Mouse (Mus musculus) yolk sac, embryonic 10.5 days (tissue): ENCODE measurements around the gene Themis2.
"Not testable (repeated sequence)": the region's sequence is repeated elsewhere in the genome, so short reads cannot be mapped to it uniquely, and the experiment has no call there.

ENCODE experiments used
- DNase-seq: peaks from one replicate; pipeline ENCODE4 v3.0.0-alpha.2; 2017; ENCODE audit warnings: low spot score

The Themis2 gene

GRCm38 (mm10) chr4:132752992-132753391 is 43.2 kb downstream of the Themis2 start:
- no peak for DNase-seq

GRCm38 (mm10) chr4:132749258-132749982 is 46.8 kb downstream of the Themis2 start:
- DNase-seq = no peak

DNA sequence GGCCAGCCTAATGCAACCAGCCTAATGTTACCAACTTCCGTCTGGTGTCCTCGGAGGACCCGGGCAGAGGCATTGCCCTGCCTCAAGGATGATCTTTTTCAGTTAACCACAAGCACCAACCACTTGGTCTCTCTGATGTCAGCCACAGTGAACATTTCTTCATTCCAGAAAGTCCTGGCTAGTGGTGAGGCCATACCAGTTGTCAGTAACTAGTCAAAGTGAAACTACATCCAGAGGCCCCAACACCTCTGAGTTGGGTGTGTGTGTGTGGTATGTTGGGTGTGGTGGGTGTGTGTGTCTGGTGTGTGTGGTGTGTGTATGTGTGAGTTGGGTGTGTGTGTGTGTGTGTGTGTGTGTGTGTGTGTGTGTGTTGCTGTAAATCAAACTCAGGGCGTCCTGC is 47.4 kb downstream of the Themis2 start:
- no peak for DNase-seq

DNA sequence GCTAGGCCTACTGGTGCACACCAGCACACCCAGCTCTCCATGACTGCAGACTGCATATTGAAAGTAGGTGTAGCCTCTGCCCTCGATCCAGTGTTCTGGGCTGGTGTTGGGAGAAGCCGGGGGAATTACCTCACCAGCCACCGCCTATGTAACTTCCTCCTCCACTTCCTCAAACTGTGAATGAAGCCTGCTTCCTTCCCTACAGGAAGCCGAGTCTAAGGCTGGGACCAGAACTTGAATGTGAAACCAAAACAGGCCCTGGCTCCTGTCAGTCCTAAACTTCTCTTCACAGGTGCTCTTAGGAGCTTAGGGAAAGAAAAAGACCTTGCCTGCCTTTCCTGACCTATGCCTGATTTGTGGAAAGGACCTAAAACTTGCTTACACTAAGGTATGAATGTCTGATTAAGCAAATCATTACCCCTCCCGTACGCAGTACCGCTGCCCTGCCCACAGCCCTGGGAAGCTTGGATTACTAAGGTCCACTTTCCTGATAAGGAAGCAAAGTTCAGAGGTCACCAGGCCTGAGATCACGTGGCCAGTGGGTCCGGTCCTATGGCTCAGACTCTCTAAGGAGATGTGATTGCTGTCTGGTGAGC is 48.4 kb downstream of the Themis2 start:
- peak; percentile 87 for DNase-seq

DNA sequence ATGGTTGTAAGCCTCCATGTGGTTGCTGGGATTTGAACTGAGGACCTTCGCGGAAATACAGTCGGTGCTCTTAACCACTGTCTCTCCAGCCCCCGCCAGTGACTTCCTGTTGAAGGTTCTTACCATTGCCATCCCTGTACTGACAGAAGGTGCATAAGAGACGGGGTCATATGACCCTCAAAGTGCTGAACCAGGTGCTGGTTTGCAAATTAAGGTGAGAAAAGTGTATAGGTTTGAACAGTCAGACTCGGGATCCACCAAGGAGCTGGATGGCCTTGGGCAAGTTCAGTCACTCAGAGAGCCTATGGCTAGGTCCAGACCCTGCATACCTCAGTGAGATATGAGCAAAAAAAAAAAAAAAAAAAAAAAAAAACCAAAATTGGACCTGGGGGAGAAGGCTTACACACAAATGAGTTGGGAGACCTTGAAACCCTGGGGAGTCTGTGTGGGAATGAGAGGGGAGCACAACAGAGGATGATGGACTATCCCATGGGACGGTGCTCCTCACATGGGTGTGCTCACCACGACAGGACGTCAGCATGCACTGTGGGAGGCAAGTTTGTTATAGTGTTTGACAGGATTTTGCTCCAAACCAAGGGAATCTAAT is 49.2 kb downstream of the Themis2 start:
- DNase-seq = no peak

DNA sequence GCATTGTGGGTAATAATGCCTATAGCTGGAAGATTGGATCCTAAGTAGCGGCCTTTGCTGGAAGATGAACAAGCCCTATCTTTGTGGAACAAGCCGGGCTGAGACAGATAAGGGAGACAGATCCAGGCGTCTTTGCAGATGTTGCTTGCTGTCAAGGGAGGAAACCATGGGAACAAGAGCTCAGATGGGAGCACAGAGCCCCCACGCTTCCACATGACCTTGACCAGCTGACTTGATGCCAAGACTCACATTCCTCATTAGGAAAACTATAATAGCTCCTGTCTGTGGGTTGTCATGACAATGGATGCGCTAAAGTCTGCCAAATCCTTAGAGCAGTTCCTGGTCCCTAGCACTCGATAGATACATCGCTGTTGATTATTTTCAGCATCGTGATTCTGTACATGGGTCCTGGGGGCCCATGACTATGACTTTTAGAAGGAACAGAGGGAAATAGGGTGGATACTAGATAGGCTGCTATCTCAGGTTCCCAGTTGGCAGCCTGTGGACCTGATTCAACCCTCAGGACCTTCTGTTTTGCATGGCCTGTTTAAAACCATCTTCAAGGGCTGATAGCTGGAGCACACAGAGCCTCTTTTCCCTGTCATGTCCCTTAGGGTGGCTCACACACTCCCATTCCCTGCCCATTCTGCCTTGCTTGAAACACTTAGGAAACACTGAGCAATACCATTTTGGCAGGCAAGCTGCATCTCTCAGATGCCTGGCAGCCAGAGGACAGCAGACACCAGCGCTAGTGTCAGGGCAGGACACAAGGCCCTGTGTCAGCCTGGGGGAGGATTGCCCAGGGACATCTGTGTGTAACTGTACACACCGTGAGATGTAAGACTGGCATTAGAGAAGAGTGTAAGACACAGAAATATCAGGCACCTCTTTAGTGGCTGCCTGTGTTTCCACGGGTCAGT is 51.9 kb downstream of the Themis2 start:
- no peak for DNase-seq

DNA sequence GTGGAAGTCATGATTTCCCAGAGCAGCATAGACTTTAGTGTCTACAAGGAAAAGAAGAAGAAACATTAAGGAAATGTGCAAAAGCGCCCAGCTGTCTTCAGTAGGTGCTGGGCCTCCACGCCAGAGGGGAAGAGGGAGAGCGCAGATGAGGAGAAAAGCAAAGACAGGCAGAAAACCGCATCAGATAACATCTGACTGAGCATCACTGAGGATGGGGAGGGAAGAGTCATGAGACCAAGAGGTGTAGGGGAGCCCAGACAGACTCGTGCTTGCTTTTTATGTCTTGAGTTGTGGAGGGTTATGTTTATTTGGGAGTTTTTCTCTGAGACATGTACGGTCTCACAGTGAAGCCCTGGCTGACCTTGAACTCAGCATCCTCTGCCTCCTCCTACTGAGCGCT is 54.7 kb downstream of the Themis2 start:
- DNase-seq = no peak

- DNase-seq = not testable (repeated sequence)
Measured at GRCm38 (mm10) chr4:132737154-132737553, 59.0 kb downstream of the Themis2 start.

- DNase-seq = peak; percentile 86
Measured at GRCm38 (mm10) chr4:132735894-132736293, 60.3 kb downstream of the Themis2 start.

GRCm38 (mm10) chr4:132735389-132735788 is 60.8 kb downstream of the Themis2 start:
- DNase-seq = no peak

GRCm38 (mm10) chr4:132734766-132735165 is 61.4 kb downstream of the Themis2 start:
- no peak for DNase-seq

DNA sequence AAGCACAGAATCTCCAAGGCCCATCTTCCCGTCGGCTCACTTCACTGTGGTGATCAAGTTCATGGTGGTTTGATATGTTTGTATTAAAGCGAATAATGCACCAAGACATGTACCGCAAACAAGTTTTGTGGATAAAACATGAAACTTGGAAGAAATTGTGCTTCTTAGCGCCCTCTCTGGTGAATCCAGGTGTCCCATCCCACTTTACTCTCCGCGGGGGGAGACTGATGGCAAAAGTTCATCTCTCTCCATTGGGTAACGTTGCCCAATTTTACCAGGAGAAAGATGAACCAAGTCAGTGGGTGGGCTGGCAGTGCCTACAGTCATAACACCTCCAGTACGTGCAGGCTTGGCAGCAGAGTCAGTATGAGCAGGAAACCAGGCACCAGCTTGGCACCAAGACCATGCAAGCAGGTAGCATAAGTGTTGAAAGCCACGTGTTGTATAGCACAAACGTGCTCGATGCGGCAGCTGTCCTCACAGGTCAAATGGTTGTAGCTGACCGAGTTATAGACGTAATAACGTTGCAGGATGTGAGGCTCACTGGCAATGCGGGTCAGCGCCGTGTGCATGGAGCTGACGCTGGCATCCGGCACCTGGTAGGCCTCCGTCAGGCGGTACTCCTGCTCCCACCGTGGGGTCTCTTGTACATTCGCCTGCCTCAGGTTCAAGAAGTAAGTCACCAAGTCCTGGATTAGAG is 63.0 kb downstream of the Themis2 start:
- no peak for DNase-seq

GRCm38 (mm10) chr4:132732148-132732684 is 64.0 kb downstream of the Themis2 start, which contains the start of gene Xkr8:
Xkr8 (minus strand) TSS chr4:132732546.
- peak; percentile 93 for DNase-seq
